Mouse (Mus musculus) hindbrain, embryonic 15.5 days (tissue): ENCODE data around the gene Nrxn2. TPM values are rescaled to one million over a fixed set of nuclear protein-coding genes. Genes with fewer than 3 reads are reported as not detected.

Experiments
- ATAC-seq: fragments of 200-750 bp; cut with Nextera tagmentation; 2 replicates; pipeline ENCODE4 v1.8.0; 2017; ENCODE audit warnings: low read depth, moderate number of reproducible peaks, moderate TSS enrichment; ENCODE audit not compliant: low FRiP score
- H3K27ac ChIP-seq: fragments of 300-500 bp; sonication (generic); replicated peaks from 2 replicates; pipeline ENCODE4 v1.5.1; 2015; ENCODE audit warnings: mild to moderate bottlenecking, inconsistent platforms
- H3K27me3 ChIP-seq: fragments of 300-500 bp; sonication (generic); 2 replicates; pipeline ENCODE4 v1.6.1; 2015; ENCODE audit warnings: control low read depth, inconsistent platforms
- H3K36me3 ChIP-seq: fragments of 300-500 bp; sonication (generic); 2 replicates; pipeline ENCODE4 v1.6.1; 2015; ENCODE audit warnings: control low read depth, inconsistent platforms
- H3K4me1 ChIP-seq: fragments of 300-500 bp; sonication (generic); replicated peaks from 2 replicates; pipeline ENCODE4 v1.6.1; 2015; ENCODE audit warnings: control low read depth, inconsistent platforms
- H3K4me2 ChIP-seq: fragments of 300-500 bp; sonication (generic); 2 replicates; pipeline ENCODE4 v1.6.1; 2015; ENCODE audit warnings: moderate library complexity, mild to moderate bottlenecking, inconsistent platforms
- H3K4me3 ChIP-seq: fragments of 300-500 bp; sonication (generic); 2 replicates; pipeline ENCODE4 v1.5.1; 2015; ENCODE audit warnings: mild to moderate bottlenecking, inconsistent platforms
- H3K9ac ChIP-seq: fragments of 300-500 bp; sonication (generic); 2 replicates; pipeline ENCODE4 v1.6.1; 2015; ENCODE audit warnings: inconsistent platforms
- H3K9me3 ChIP-seq: fragments of 300-500 bp; sonication (generic); 2 replicates; pipeline ENCODE4 v1.6.1; 2016; ENCODE audit warnings: control low read depth, inconsistent platforms
- WGBS: fragments of 180-500 bp; shearing (Covaris S2); methylation state at CpG from one replicate; pipeline ENCODE4 v1.1.7; 2015; 5-methylcytosine and 5-hydroxymethylcytosine counted together
- polyA plus RNA-seq: library from polyadenylated mRNA; unstranded; fragments of >200 nt; fragmentation: Nextera tagmentation; extraction: Ambion mirVana; gene quantifications from 2 replicates; pipeline ENCODE4 v1.2.1, GENCODE M21; 2015

Gene Nrxn2
- polyA plus RNA-seq, 1 experiment from 2014 or later, result 46.6 TPM

- WGBS, result 3% methylated on average over 34 of the region's 36 CpGs
- H3K4me3 ChIP-seq, result peak overlapping the region; percentile 37
- peak overlapping the region; percentile 46 for H3K9ac ChIP-seq
- no peaks in the 10 kb centered on the region for H3K9me3 ChIP-seq
- peaks cover 71% of the 10 kb centered on the region for H3K4me1 ChIP-seq
- H3K27me3 ChIP-seq, result no peaks in the 10 kb centered on the region
- H3K27ac ChIP-seq, result peak overlapping the region; percentile 80
- H3K36me3 ChIP-seq, result 0 out of 2 replicates have a peak, but pooled peaks cover 5% of the 10 kb centered on the region
- peak overlapping the region; percentile 71 for H3K4me2 ChIP-seq
- ATAC-seq, result 0 out of 2 replicates have a peak, but pooled peaks have one; percentile 36
Measured at GRCm38 (mm10) chr19:6531832-6532471, 113.4 kb downstream of the Nrxn2 start.

GRCm38 (mm10) chr19:6532656-6533055 lies 114.1 kb downstream of the Nrxn2 start:
- no peaks in the 10 kb centered on the region for H3K27me3 ChIP-seq
- ATAC-seq, result no peak
- H3K4me1 ChIP-seq, result peaks cover 66% of the 10 kb centered on the region
- peak overlapping the region; percentile 71 for H3K4me2 ChIP-seq
- peak overlapping the region; percentile 37; the same call in 1 of the 2 replicates for H3K4me3 ChIP-seq
- WGBS, result 13% methylated on average over 12 of the region's 13 CpGs
- H3K36me3 ChIP-seq, result no peaks in the 10 kb centered on the region
- H3K9ac ChIP-seq, result 0 out of 2 replicates have a peak overlapping the region, but pooled peaks have one; percentile 46
- peak overlapping the region; percentile 80 for H3K27ac ChIP-seq
- H3K9me3 ChIP-seq, result no peaks in the 10 kb centered on the region

GRCm38 (mm10) chr19:6533290-6534117 lies 115.0 kb downstream of the Nrxn2 start:
- 51% methylated on average over 11 of the region's 11 CpGs for WGBS
- Histone ChIP-seq H3K4me3 (no peak overlapping the region), H3K27ac (peak overlapping the region; percentile 80), H3K9me3 (no peaks in the 10 kb centered on the region), H3K27me3 (no peaks in the 10 kb centered on the region), H3K4me2 (peak overlapping the region; percentile 71; the same call in 1 of the 2 replicates), H3K9ac (no peak overlapping the region), H3K4me1 (peaks cover 58% of the 10 kb centered on the region), H3K36me3 (no peaks in the 10 kb centered on the region)
- ATAC-seq, result no peak

GRCm38 (mm10) chr19:6534118-6534415 lies 115.5 kb downstream of the Nrxn2 start:
- no peaks in the 10 kb centered on the region for H3K9me3 ChIP-seq
- no peaks in the 10 kb centered on the region for H3K36me3 ChIP-seq
- H3K4me2 ChIP-seq, result no peak overlapping the region
- no peaks in the 10 kb centered on the region for H3K27me3 ChIP-seq
- ATAC-seq, result no peak
- peaks cover 53% of the 10 kb centered on the region for H3K4me1 ChIP-seq
- H3K4me3 ChIP-seq, result no peak overlapping the region
- peak overlapping the region; percentile 48; the same call in 1 of the 2 replicates for H3K27ac ChIP-seq
- no peak overlapping the region for H3K9ac ChIP-seq
- WGBS, result 37% methylated on average over 5 of the region's 5 CpGs

GRCm38 (mm10) chr19:6536201-6536600 lies 117.7 kb downstream of the Nrxn2 start:
- Histone ChIP-seq H3K27ac (no peak overlapping the region), H3K9me3 (no peaks in the 10 kb centered on the region), H3K4me3 (no peak overlapping the region), H3K9ac (no peak overlapping the region), H3K36me3 (no peaks in the 10 kb centered on the region), H3K27me3 (no peaks in the 10 kb centered on the region), H3K4me1 (peaks cover 34% of the 10 kb centered on the region), H3K4me2 (no peak overlapping the region)
- no peak for ATAC-seq
- WGBS, result 88% methylated on average over 3 of the region's 3 CpGs

GRCm38 (mm10) chr19:6536696-6537095 lies 118.2 kb downstream of the Nrxn2 start:
- Histone ChIP-seq H3K4me1 (peaks cover 29% of the 10 kb centered on the region), H3K9ac (no peak overlapping the region), H3K9me3 (no peaks in the 10 kb centered on the region), H3K27ac (no peak overlapping the region), H3K27me3 (no peaks in the 10 kb centered on the region), H3K4me2 (no peak overlapping the region), H3K4me3 (no peak overlapping the region), H3K36me3 (no peaks in the 10 kb centered on the region)
- ATAC-seq, result no peak
- 67% methylated on average over 6 of the region's 6 CpGs for WGBS

GRCm38 (mm10) chr19:6537526-6537925 lies 119.0 kb downstream of the Nrxn2 start:
- 74% methylated on average over 8 of the region's 8 CpGs for WGBS
- Histone ChIP-seq H3K4me2 (no peak overlapping the region), H3K4me3 (no peak overlapping the region), H3K9ac (no peak overlapping the region), H3K36me3 (no peaks in the 10 kb centered on the region), H3K27ac (no peak overlapping the region), H3K4me1 (peaks cover 21% of the 10 kb centered on the region), H3K9me3 (no peaks in the 10 kb centered on the region), H3K27me3 (no peaks in the 10 kb centered on the region)
- ATAC-seq, result no peak

GRCm38 (mm10) chr19:6538546-6538945 lies 120.0 kb downstream of the Nrxn2 start:
- no peak overlapping the region for H3K27ac ChIP-seq
- peaks cover 10% of the 10 kb centered on the region for H3K4me1 ChIP-seq
- H3K9ac ChIP-seq, result no peak overlapping the region
- H3K9me3 ChIP-seq, result no peaks in the 10 kb centered on the region
- no peak for ATAC-seq
- H3K27me3 ChIP-seq, result no peaks in the 10 kb centered on the region
- 93% methylated on average over 6 of the region's 6 CpGs for WGBS
- no peak overlapping the region for H3K4me2 ChIP-seq
- no peak overlapping the region for H3K4me3 ChIP-seq
- no peaks in the 10 kb centered on the region for H3K36me3 ChIP-seq

GRCm38 (mm10) chr19:6539592-6539991 lies 121.1 kb downstream of the Nrxn2 start:
- no peak for ATAC-seq
- Histone ChIP-seq H3K9ac (no peak overlapping the region), H3K4me2 (no peak overlapping the region), H3K27me3 (no peaks in the 10 kb centered on the region), H3K27ac (no peak overlapping the region), H3K4me1 (no peaks in the 10 kb centered on the region), H3K36me3 (no peaks in the 10 kb centered on the region), H3K4me3 (no peak overlapping the region), H3K9me3 (no peaks in the 10 kb centered on the region)
- WGBS, result 82% methylated on average over 4 of the region's 4 CpGs

GRCm38 (mm10) chr19:6540191-6540590 lies 121.7 kb downstream of the Nrxn2 start:
- Histone ChIP-seq H3K27ac (no peak overlapping the region), H3K27me3 (no peaks in the 10 kb centered on the region), H3K9me3 (no peaks in the 10 kb centered on the region), H3K4me2 (no peak overlapping the region), H3K4me3 (no peak overlapping the region), H3K4me1 (no peaks in the 10 kb centered on the region), H3K36me3 (no peaks in the 10 kb centered on the region), H3K9ac (no peak overlapping the region)
- no peak for ATAC-seq
- WGBS, result 80% methylated on average over 6 of the region's 6 CpGs

GRCm38 (mm10) chr19:6541521-6541920 lies 123.0 kb downstream of the Nrxn2 start:
- H3K27me3 ChIP-seq, result no peaks in the 10 kb centered on the region
- no peaks in the 10 kb centered on the region for H3K9me3 ChIP-seq
- ATAC-seq, result no peak
- H3K4me3 ChIP-seq, result no peak overlapping the region
- no peak overlapping the region for H3K4me2 ChIP-seq
- no peaks in the 10 kb centered on the region for H3K4me1 ChIP-seq
- WGBS, result 91% methylated on average over 7 of the region's 7 CpGs
- no peaks in the 10 kb centered on the region for H3K36me3 ChIP-seq
- H3K27ac ChIP-seq, result no peak overlapping the region
- H3K9ac ChIP-seq, result no peak overlapping the region

GRCm38 (mm10) chr19:6542367-6543034 lies 124.0 kb downstream of the Nrxn2 start, which contains the start of gene Slc22a12:
TSS of gene Slc22a12 (minus strand) at chr19:6543032.
- H3K4me3 ChIP-seq, result no peak within 1 kb of the TSS
- WGBS, result 87% methylated on average over 16 of the region's 16 CpGs
- no peak within 1 kb of the TSS for H3K4me2 ChIP-seq
- no peaks in the 10 kb centered on the region for H3K27me3 ChIP-seq
- peak; percentile 25; the same call in 1 of the 2 replicates for ATAC-seq
- no peaks in the 10 kb centered on the region for H3K36me3 ChIP-seq
- H3K9ac ChIP-seq, result no peak within 1 kb of the TSS
- H3K9me3 ChIP-seq, result no peaks in the 10 kb centered on the region
- no peak within 1 kb of the TSS for H3K27ac ChIP-seq
- no peaks in the 10 kb centered on the region for H3K4me1 ChIP-seq
